Mouse (Mus musculus) B cell, adult 2 months (primary cell): ENCODE data around the gene Mag.

ENCODE experiments used
- DNase-seq, 2 experiments: peaks; one replicate each; pipeline ENCODE4 v3.0.0; 2022

Mag gene

DNA sequence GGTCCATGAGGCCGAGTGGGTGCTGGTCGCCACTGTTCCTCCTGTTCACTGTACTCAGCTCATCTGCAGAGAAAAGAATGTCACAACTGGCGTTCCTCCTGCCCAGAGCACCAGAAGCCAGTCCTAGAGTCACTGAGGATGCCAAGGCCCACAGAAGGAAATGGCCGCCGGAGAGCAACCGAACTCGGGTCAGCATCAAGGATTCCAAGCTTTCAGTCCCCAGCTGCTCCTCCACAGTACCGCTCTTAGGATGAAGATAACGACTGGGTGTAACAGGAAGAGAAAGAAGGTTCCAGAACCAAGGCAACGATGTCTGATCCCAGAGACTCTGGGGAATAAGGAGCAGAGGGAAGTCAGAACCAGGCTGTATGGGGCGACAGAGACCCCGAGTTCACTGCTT is 53.2 kb downstream of the Mag start, which contains the start of gene Ffar1:
TSS of gene Ffar1 (minus strand) at position 101 of the 400 bp plus-strand sequence.
- no peak for DNase-seq

DNA sequence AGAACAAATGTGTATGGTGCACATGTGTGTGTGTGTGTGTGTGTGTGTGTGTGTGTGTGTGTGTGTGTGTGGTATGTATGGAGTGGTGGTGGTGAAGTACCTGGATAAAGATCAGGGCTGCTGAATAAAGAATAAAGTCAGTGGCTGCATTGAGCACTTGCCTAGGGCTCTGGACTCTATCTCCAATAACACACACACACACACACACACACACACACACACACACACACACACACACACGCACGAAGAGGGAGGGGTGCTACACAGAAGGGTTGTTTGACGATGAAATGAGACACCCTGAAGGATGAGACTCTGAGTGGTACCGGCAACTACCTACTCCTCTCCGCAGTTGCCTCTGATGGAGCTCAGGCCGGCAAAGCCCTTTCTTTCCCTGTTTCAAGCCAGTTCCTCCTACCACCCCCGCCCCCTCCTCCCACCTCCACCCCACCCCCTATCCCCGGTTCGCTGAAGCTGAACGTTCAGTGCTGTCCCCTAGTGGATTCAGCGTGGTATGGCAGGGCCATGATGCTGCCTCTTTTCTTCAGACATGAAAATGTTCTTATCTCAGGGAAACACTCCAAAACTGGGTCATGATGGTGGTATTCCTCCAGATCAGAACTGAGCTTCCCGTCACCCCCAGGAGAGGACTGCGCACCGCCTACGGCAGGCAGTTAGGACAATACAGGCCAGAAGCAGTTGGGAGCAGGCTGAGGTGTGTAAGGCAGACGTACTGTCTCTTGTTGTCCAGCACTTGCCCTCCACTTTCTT is 54.9 kb downstream of the Mag start:
- DNase-seq = peak; percentile 72 to 73

DNA sequence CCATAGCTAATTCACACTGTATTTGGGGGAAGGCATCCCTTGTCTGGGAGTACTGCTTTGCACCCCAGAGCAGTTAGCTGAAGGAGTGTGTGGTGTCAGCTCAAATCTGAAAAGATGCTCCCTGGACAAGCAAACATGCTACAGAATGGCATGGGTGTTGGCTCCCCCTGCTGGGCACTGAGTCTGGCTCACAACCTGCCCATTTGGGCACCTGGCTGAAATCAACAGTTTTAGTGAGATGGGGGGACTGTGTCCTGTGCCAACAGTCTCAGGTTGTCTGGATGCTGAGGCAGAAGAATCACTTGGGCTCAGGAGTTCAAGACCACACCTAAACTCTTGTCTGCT is 55.4 kb downstream of the Mag start:
- peak; percentile 93 to 94 for DNase-seq

DNA sequence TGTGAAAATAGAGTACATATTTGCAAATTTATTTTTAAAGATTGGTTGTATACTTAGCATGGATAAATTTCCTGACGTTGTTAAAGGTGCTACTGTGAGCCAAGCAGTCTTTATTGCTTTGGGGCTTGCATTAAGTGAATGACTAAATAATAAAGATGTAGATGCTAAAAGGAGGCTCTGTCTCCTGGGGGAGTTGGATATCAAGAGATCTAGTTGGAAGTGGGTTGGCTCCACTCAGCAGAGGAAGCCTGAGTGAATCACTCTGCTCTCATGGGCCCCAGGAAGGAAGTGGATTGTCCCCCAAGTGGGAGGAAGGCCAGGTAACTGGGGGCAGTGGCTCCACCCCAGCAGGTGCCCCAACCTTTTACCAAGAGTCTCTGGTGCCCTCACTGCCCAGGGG is 56.9 kb downstream of the Mag start:
- DNase-seq = no peak

DNA sequence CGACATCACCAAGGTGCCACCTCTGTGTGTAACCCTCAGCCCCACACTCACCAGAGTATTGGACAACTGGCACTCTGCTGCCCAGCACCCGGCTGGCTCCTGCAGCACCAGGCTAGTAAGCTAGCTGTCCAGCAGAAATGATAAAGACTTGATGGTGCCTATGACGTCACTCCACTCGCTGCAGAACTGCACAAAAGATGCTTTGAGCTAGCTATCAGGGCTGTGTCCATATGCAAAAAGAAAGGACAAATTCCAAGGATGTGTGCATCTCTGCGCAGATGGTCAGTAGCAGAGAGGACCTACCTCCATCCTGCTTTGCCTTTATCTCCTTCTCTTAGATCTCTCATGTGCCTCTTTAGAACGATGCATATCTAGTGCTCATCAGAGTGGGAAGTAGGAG is 58.6 kb downstream of the Mag start, which contains the start of gene Ffar3:
TSS of gene Ffar3 (minus strand) at position 101 of the 400 bp plus-strand sequence.
- DNase-seq = no peak

DNA sequence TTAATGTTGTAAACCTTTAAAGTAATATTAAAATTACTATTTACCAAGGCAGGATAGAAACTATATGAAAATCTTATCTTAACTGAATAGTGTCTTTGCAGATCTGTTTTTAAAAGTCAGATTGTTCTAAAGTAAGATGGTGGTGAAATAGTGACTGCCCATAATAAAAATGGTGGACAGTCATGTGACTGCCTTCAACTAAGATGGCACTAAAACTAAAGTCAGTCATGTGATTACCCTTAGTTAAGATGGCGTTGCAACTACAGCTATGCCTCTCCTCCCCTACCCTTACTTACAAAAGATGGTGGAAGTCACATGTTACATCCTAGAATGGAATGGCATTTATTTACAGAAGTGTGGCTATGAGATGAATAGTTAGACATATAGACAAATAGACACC is 63.3 kb downstream of the Mag start:
- no peak for DNase-seq
